Mouse (Mus musculus) thymus, adult 2 months (tissue): ENCODE results near the gene Cers1.

Experiments used
- CTCF ChIP-seq: fragments of 200-500 bp; IDR thresholded peaks from 2 replicates; pipeline ENCODE4 v1.5.1; 2012; ENCODE audit warnings: mild to moderate bottlenecking, control low read depth, low read length, moderate library complexity, borderline replicate concordance; ENCODE audit not compliant: control insufficient read depth, poor library complexity, insufficient read depth; ENCODE audit errors: extremely low read depth
- POLR2A ChIP-seq: fragments of 200-500 bp; IDR thresholded peaks from 2 replicates; pipeline ENCODE4 v1.6.1; 2012; ENCODE audit warnings: mild to moderate bottlenecking, low read length, control low read depth, moderate library complexity; ENCODE audit not compliant: control insufficient read depth, poor library complexity, insufficient read depth; ENCODE audit errors: extremely low read depth

DNA sequence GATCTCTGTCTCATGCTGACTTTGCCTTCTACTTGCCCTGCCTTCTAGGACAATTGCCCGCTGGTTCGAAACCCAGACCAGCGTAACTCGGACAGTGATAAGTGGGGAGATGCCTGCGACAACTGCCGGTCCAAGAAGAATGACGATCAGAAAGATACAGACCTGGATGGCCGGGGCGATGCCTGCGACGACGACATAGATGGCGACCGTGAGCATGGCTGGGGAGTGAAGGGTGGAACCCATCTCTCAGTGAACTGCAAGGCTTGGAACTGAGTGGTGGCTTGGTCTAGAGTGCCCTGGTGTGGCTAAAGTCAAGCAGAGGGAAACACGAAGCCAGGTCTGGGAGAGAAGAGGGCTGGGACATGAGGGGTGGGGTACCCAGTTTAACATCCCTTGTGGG lies 61.5 kb downstream of the Cers1 start:
- TF ChIP-seq CTCF (no peak), POLR2A (no peak)
